Mouse (Mus musculus) limb, embryonic 10.5 days (tissue): ENCODE data around the gene Jarid2. TPM values are rescaled to one million over a fixed set of nuclear protein-coding genes. Genes with fewer than 3 reads are reported as not detected.
"Not testable (repeated sequence)": the region's sequence is repeated elsewhere in the genome, so short reads cannot be mapped to it uniquely, and the experiment has no call there.

Experiments used
- DNase-seq: peaks from one replicate; pipeline ENCODE4 v3.0.0-alpha.2; 2017; ENCODE audit warnings: low spot score
- H3K27ac ChIP-seq: fragments of 300-500 bp; sonication (generic); 2 replicates; pipeline ENCODE4 v1.5.1; 2016; ENCODE audit warnings: mild to moderate bottlenecking
- H3K27me3 ChIP-seq: fragments of 300-500 bp; sonication (generic); 2 replicates; pipeline ENCODE4 v1.6.1; 2016; ENCODE audit warnings: low read depth, mild to moderate bottlenecking; ENCODE audit not compliant: poor library complexity, severe bottlenecking
- H3K36me3 ChIP-seq: fragments of 300-500 bp; sonication (generic); 2 replicates; pipeline ENCODE4 v1.6.1; 2016; ENCODE audit warnings: mild to moderate bottlenecking, moderate library complexity
- H3K4me1 ChIP-seq: fragments of 300-500 bp; sonication (generic); 2 replicates; pipeline ENCODE4 v1.6.1; 2016
- H3K4me3 ChIP-seq: fragments of 300-500 bp; sonication (generic); 2 replicates; pipeline ENCODE4 v1.5.1; 2016; ENCODE audit warnings: mild to moderate bottlenecking, moderate library complexity
- H3K9me3 ChIP-seq: fragments of 300-500 bp; sonication (generic); replicated peaks from 2 replicates; pipeline ENCODE4 v1.6.1; 2016; ENCODE audit warnings: mild to moderate bottlenecking
- WGBS: fragments of 180-500 bp; shearing (Covaris S2); methylation state at CpG from one replicate; pipeline ENCODE4 v1.1.7; 2016; 5-methylcytosine and 5-hydroxymethylcytosine counted together
- polyA plus RNA-seq: library from polyadenylated mRNA; unstranded; fragments of >200 nt; fragmentation: Nextera tagmentation; extraction: Ambion mirVana; gene quantifications from 2 replicates; pipeline ENCODE4 v1.2.1, GENCODE M21; 2016

The Jarid2 gene
- polyA plus RNA-seq, 1 experiment from 2014 or later: 56.6 TPM

DNA sequence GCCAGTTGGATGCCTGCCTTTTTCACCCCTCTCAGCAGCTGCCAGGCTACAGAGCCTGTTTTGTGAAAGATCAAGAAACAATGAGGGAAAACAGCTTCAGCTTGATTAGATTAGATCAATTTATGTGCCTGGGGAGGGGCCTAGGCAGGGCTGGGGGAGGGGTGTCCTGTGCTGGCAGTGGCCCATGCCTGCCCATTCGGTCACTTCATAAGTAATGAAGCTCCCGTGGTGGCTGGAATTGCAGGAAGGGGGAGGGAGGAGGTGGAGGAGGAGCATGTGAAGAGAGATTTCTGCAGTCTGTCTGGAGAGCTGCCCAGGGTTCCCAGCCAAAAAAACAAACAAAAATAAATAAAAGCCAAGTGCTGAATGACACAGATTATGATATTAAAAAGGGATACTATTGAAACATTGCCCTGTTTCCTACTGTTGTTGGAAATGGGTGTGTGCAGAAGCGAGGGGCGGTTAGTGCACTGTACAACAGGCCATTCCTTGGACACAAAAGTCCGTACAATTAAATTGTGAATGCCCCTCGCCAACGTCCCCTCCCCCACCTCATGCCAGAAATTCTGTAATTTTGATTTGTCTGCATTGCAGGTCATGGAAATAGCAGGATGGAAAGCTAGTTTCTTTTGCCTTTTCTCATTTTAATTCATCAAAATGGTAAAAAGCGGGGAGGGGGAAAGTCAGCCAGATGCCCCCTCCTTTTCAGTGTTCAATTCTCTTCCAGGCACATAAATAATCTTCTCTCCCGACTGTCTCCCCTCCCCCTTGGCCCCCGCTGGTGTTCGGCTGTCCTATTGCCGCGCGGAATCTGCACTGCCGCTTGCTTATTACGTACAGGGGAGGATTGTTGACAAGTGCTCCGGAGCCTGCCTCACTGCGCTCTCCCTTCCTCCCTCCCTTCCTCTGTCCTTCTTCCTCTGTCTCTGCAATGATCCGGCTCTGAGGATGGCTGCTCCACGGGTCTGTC is 110.9 kb downstream of the Jarid2 start:
- H3K36me3 ChIP-seq: no peaks in the 10 kb centered on the region
- peaks cover 60% of the 10 kb centered on the region for H3K4me1 ChIP-seq
- WGBS: 7% methylated on average over 20 of the region's 20 CpGs
- peak overlapping the region; percentile 75 for H3K27ac ChIP-seq
- peak overlapping the region; percentile 45 for H3K4me3 ChIP-seq
- H3K27me3 ChIP-seq: no peaks in the 10 kb centered on the region
- no peaks in the 10 kb centered on the region for H3K9me3 ChIP-seq
- DNase-seq: peak; percentile 81

DNA sequence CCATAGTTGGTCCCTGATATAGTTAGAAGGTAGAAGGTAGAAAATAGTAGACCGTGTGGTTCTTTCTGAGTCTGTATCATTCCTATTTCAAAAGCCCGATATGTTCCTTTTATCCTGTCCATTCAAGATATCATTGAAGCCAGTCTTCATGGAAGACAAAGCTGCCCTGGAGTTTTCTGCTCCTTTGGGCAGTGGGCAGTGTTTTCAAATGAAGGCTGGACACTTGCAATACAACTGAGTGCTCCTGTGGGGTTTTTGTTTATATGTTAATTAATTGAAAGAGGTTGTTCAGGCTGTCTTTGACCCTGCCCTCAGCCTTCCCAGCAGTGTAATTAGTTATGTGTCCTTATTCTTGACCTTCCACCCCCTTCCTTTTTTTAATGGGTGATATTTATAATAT is 122.2 kb downstream of the Jarid2 start:
- peaks cover 24% of the 10 kb centered on the region for H3K36me3 ChIP-seq
- H3K9me3 ChIP-seq: no peaks in the 10 kb centered on the region
- H3K27me3 ChIP-seq: no peaks in the 10 kb centered on the region
- H3K4me3 ChIP-seq: no peak overlapping the region
- peaks cover 9% of the 10 kb centered on the region for H3K4me1 ChIP-seq
- WGBS: 92% methylated on average over 2 of the region's 2 CpGs
- no peak for DNase-seq
- no peak overlapping the region for H3K27ac ChIP-seq

DNA sequence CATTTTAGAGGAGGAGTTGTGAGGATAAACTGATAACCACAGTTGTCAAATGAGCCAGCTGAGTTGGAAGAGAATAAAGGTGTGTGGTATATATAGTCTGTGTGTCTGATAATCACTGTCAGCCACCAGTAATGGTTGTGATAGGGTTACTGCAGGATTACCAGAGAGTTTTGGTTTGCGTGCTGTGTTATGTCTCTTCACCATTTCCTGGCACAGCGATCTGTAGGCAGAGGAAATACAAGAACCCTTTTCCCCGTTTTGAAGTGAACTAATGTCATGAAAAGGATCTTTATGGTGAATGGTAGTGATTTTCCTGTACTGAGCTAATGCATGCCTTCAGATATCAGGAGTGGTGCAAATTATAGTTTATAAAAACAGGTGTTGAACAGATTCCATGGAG is 122.8 kb downstream of the Jarid2 start:
- Histone ChIP-seq H3K27ac (no peak overlapping the region), H3K36me3 (peaks cover 24% of the 10 kb centered on the region), H3K27me3 (no peaks in the 10 kb centered on the region), H3K9me3 (no peaks in the 10 kb centered on the region), H3K4me3 (no peak overlapping the region), H3K4me1 (peaks cover 8% of the 10 kb centered on the region)
- WGBS: 92% methylated on average over 3 of the region's 3 CpGs
- no peak for DNase-seq

DNA sequence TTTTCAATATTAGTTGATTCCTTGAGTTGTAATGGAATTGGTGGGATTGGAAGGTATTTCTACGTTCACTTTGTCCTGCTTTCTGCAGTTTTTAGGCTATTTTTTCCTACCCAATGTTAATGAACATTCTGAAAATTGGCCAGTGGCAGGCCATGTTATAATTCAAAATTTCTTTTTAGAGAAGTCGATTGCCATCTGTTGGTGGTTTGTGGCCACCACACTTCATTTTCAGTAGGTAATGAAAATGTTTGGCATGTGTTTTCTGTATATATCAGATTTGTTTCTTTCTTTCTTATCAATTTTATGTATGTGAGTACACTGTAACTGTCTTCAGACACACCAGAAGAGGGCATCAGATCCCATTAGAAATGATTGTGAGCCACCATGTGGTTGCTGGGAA is 136.3 kb downstream of the Jarid2 start:
- DNase-seq: no peak
- no peak overlapping the region for H3K4me3 ChIP-seq
- no peaks in the 10 kb centered on the region for H3K9me3 ChIP-seq
- no peaks in the 10 kb centered on the region for H3K4me1 ChIP-seq
- peaks cover 4% of the 10 kb centered on the region; the same call in 1 of the 2 replicates for H3K36me3 ChIP-seq
- no peaks in the 10 kb centered on the region for H3K27me3 ChIP-seq
- H3K27ac ChIP-seq: no peak overlapping the region
- 86% methylated on average over 2 of the region's 2 CpGs for WGBS

DNA sequence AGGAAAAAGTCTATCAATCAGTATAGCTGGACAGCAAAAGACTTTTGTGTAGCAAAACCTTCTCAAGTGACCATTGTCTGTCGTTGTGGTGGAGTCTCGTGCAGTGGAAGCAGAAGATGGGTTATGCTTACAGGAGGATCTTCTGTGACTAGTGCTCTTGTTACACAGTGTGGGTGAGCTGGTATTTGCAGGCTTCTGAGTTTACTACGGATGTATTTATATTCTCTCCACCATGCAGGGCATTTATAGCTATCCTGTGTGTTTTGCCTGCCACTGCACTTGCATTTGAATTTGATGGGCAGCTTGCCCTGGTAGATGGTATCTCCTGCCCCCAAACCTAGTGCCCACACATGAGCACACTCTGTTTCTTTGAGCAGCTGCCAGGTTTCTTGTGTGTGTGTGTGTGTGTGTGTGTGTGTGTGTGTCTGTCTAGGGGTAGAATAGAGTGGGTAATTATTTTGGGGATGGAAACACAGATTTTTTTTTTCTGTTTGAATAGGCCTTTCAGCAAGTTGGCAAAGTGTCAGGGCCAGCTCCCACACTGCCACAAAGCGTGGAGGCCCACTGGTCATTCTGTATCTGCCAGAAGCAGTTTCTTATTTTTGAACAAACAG is 138.9 kb downstream of the Jarid2 start:
- Histone ChIP-seq H3K27me3 (no peaks in the 10 kb centered on the region), H3K36me3 (peaks cover 4% of the 10 kb centered on the region; the same call in 1 of the 2 replicates), H3K9me3 (no peaks in the 10 kb centered on the region), H3K4me1 (no peaks in the 10 kb centered on the region), H3K27ac (no peak overlapping the region), H3K4me3 (no peak overlapping the region)
- WGBS: 78% methylated on average over 4 of the region's 4 CpGs
- no peak for DNase-seq

DNA sequence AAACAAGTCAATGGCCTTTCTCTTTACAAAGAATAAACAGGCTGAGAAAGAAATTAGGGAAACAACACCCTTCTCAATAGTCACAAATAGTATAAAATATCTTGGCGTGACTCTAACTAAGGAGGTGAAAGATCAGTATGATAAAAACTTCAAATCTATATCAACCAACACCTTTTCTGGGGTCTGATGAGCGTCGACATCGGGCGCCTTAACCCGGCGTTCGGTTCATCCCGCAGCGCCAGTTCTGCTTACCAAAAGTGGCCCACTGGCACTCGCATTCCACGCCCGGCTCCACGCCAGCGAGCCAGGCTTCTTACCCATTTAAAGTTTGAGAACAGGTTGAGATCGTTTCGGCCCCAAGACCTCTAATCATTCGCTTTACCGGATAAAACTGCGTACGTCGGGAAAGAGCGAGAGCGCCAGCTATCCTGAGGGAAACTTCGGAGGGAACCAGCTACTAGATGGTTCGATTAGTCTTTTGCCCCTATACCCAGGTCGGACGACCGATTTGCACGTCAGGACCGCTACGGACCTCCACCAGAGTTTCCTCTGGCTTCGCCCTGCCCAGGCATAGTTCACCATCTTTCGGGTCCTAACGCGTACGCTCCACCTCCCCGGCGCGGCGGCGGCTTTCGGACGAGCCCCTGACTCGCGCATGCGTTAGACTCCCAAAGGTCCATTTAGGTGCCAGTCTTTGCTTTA is 140.3 kb downstream of the Jarid2 start:
- 76% methylated on average over 47 of the region's 47 CpGs for WGBS
- not testable (repeated sequence) for H3K9me3 ChIP-seq, H3K27me3 ChIP-seq, H3K4me3 ChIP-seq, H3K27ac ChIP-seq, H3K4me1 ChIP-seq
- peaks cover 10% of the 10 kb centered on the region for H3K36me3 ChIP-seq
- peak; percentile 100 for DNase-seq

DNA sequence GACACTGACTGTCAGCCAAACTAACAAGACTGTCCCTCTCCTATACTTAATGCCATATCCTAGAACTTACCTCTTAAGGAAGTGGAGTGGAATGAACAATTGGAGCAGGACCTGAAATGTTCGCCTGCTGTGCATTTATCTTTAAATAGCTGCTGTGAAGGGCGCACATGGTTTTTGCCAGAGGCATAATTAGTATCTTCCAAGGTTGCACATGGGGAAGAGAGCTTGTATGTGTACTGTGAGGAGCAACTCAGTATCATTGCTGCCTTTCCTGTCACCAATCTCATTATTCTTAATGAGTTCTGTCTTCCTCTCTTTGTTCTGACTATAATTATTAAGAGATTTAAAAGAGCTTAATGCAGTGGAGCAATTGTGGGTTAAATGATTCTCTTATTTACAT is 147.5 kb downstream of the Jarid2 start:
- H3K4me1 ChIP-seq: no peaks in the 10 kb centered on the region
- no peaks in the 10 kb centered on the region for H3K27me3 ChIP-seq
- H3K36me3 ChIP-seq: peaks cover 28% of the 10 kb centered on the region
- H3K27ac ChIP-seq: no peak overlapping the region
- 88% methylated on average over 2 of the region's 2 CpGs for WGBS
- no peaks in the 10 kb centered on the region for H3K9me3 ChIP-seq
- no peak for DNase-seq
- H3K4me3 ChIP-seq: no peak overlapping the region

DNA sequence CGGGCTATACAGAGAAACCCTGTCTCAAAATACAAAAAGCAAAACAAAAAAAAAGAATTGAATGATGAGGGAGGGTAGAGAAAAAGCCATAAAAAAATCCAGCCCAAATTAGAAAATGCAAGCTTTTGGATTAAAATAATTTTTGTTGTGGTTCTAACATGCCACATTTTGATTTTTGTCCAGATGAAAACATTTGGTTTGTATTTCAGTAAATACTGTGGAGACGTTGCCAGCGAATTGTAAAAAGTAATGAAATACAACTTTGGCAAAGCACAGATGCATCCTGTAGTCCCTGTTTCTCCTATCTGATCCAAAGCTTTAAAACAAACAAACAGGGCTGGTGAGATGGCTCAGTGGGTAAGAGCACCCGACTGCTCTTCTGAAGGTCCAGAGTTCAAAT is 151.7 kb downstream of the Jarid2 start:
- Histone ChIP-seq H3K4me3 (no peak overlapping the region), H3K27ac (no peak overlapping the region), H3K4me1 (no peaks in the 10 kb centered on the region), H3K36me3 (peaks cover 25% of the 10 kb centered on the region), H3K9me3 (no peaks in the 10 kb centered on the region), H3K27me3 (no peaks in the 10 kb centered on the region)
- no peak for DNase-seq
- WGBS: 90% methylated on average over 4 of the region's 4 CpGs

DNA sequence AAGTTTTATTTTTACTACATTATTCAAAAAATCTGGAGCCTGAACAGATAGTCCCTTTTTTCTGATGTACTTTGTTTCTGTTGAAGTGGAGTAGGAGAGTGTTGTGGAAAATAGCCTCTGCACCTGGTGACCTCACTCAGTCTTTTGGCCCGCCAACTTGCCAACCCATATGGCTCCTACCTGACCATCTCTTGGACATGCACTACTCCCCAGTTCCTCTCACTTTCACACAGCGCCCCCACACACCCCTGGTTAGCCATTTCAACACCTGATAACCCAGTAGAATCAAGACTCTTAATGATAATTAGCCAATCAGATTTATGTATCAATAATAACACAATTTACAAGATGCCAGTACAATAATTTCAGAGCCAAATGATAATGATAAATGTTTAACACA is 156.9 kb downstream of the Jarid2 start:
- WGBS: 88% methylated on average over 2 of the region's 2 CpGs
- Histone ChIP-seq H3K27ac (no peak overlapping the region), H3K4me3 (no peak overlapping the region), H3K4me1 (no peaks in the 10 kb centered on the region), H3K36me3 (peaks cover 36% of the 10 kb centered on the region), H3K9me3 (no peaks in the 10 kb centered on the region), H3K27me3 (no peaks in the 10 kb centered on the region)
- DNase-seq: no peak

DNA sequence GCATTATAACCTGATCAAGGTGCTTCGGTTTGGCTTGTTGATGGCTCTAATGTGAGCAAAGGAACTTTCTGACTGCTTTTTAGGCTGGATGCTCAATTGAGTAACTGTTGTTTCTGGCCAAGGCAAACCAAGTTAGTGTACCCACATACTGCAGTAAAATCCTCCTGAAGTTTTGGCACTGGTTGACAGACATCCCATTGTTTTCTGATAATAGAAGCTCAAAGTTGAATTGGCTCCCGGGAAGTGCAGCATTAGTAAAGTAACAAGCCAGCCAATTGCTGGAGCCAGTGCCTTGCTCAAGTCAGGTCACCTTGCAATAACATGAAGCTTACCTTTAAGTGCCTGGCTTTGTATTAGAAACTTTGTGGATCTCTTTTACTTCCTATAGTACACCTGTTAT is 161.3 kb downstream of the Jarid2 start:
- Histone ChIP-seq H3K4me3 (no peak overlapping the region), H3K36me3 (peaks cover 29% of the 10 kb centered on the region), H3K4me1 (peaks cover 19% of the 10 kb centered on the region), H3K9me3 (no peaks in the 10 kb centered on the region), H3K27ac (no peak overlapping the region), H3K27me3 (no peaks in the 10 kb centered on the region)
- DNase-seq: no peak
- WGBS: 90% methylated on average over 2 of the region's 2 CpGs

DNA sequence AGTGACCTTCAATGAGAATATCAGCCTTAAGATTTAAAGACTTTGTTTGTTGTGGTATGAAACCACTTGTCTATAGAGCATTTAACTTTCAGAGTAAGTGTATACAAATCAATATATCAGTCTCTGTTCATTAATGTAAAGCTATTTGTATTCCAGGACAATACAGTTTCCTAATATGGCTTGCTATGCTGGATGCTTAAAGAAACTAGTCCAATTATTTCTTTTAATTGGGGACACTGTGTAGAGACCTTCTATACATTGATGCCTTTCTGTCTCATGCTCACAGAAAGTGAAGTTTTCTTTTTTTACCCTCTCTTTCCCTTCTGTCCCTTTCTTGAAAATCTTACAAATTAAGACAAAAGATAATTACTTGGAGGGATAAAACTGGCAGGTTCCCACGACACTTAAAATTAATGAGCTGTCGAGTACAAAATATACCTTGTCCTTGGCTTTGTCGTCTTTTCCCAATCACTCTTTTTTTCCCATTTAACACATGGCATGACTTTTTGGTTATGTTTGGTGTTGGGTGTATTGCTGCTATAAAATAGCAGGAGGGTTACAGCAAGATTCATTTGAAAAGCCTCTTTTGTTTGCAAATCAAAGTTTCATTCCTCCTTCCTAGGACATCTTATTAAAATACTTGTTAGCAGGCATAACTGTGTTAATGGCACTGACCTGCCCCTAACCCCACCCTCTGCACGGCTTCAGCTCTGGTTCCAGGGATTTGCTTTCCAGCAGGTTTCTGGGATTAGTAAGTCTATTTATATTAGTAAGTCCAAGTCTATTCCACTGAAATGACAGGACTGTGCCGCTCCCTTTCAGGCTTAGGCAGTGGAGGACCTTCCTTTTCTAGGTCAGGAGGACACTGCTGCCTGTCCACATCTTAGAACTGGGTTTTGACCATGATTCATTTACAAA is 162.8 kb downstream of the Jarid2 start:
- no peaks in the 10 kb centered on the region for H3K9me3 ChIP-seq
- H3K27me3 ChIP-seq: no peaks in the 10 kb centered on the region
- no peak overlapping the region for H3K4me3 ChIP-seq
- no peak overlapping the region for H3K27ac ChIP-seq
- H3K4me1 ChIP-seq: peaks cover 19% of the 10 kb centered on the region
- H3K36me3 ChIP-seq: peaks cover 32% of the 10 kb centered on the region
- 56% methylated on average over 5 of the region's 5 CpGs for WGBS
- DNase-seq: no peak

DNA sequence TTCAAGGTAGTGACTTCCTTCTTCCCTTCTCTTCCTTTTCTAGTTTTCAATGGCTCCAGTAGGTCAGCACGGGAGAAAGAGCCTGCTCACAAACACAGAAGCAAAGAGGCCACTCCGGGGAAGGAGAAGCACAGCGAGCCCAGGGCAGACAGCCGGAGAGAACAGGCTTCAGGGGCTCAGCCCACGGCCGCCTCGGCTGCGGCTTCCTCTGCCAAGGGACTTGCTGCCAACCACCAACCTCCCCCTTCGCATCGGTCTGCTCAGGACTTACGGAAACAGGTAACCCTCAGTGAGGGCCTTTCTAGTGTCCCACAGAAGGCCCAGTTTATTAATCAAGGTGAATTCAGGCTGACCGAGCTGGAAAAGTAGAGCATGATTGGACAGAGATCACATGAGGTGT is 166.9 kb downstream of the Jarid2 start:
- no peak for DNase-seq
- Histone ChIP-seq H3K9me3 (no peaks in the 10 kb centered on the region), H3K27me3 (no peaks in the 10 kb centered on the region), H3K27ac (no peak overlapping the region), H3K36me3 (peaks cover 48% of the 10 kb centered on the region), H3K4me3 (no peak overlapping the region), H3K4me1 (peaks cover 19% of the 10 kb centered on the region)
- WGBS: 97% methylated on average over 12 of the region's 12 CpGs
